ENCODE assay signal across 12 mouse cellular contexts in the genomic region with DNA sequence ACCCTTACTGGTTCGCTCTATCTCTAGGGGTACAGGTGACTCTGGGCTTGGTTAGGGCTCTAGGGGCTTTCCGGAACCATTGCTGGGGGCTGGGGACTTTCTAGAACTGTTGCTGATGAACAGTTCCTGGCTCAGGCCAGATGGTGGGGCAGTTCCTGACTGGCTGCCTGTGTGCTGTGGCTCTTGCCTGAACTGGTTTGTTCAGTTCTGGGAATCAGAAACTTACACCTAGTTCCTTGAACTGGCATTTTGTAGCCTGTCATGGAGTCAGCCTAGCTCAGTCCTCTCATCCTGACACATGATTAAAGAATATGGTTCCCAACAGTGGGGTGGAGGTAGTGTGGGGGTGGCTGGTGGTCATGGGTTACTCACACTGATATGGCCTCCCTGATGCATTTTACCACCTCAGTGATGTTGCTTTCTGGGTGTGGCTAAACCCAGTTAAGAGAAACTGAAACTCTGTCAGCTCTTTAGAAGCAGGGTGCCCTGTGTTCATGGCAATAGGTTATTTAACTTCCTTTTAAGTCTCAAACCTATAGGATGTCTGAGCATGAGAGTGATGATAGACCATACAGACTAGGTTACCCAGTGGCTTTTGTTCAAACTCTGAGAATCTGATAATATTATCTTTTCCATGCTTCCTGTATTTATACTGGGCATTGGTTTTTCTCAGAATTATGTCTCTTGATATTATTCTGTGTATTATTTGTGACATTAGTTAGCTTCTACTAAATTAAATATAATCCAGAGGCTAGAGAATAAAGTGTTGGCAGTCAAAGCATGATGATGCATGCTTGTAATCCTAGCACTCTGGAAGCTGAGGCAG. TPM values are rescaled to one million over a fixed set of nuclear protein-coding genes. Genes with fewer than 3 reads are reported as not detected.
DNase-seq lines count a peak whose midpoint lies in the region; ATAC-seq lines count a peak whose summit lies in the region.
"Had no signal": no experiment of that assay in that cellular context is flagged by ENCODE, and none has a peak within 500 bp of the region (broad histone marks: within the 10 kb centered on the region; RNA-seq: fewer than 3 reads in every experiment).

No protein-coding gene starts in this region.

- DNase-seq in embryonic facial prominence, embryonic 14.5 days (ENCODE audit: low spot score), result peak; percentile 25
- no peak for DNase-seq in embryonic facial prominence, embryonic 10.5 days (ENCODE audit: low spot score)
- DNase-seq in A20 (ENCODE audit: low read depth, low spot score) (peak; percentile 87), ZHBTc4 (ENCODE audit: low read depth, low spot score) (peak; percentile 51)
- DNase-seq in retina, postnatal 1 day, result no peak
- DNase-seq in retina, embryonic 14.5 days (ENCODE audit: low spot score), result no peak
- DNase-seq in neural tube, embryonic 10.5 days (ENCODE audit: extremely low spot score, low spot score), result no peak
- DNase-seq: layer of hippocampus, adult 9-11 months; thymus, adult 18-20 months had no signal

- H3K9ac ChIP-seq in embryonic facial prominence, embryonic 14.5 days (ENCODE audit: low read depth, low read length), result no peak overlapping the region
- H3K9ac ChIP-seq: heart, embryonic 13.5 days had no signal

- peak; percentile 60; the same call in 1 of the 2 replicates for ATAC-seq in embryonic facial prominence, embryonic 14.5 days (ENCODE audit: low read depth)
- ATAC-seq in megakaryocyte progenitor cell, adult 5-6 weeks (replicated peaks; ENCODE audit: poor library complexity), result peak; percentile 60
- ATAC-seq: hindbrain, postnatal 0 days had no signal

- H3K27ac ChIP-seq in embryonic facial prominence, embryonic 14.5 days (replicated peaks; ENCODE audit: low read depth, low read length), result no peak overlapping the region
- no peak overlapping the region for H3K27ac ChIP-seq in embryonic facial prominence, embryonic 10.5 days (replicated peaks)
- H3K27ac ChIP-seq: heart, embryonic 13.5 days; hindbrain, postnatal 0 days had no signal

- WGBS in embryonic facial prominence, embryonic 14.5 days, result 91% methylated on average over 2 of the region's 2 CpGs
- WGBS in embryonic facial prominence, embryonic 10.5 days, result 96% methylated on average over 2 of the region's 2 CpGs

- no peaks in the 10 kb centered on the region for H3K4me1 ChIP-seq in embryonic facial prominence, embryonic 14.5 days (ENCODE audit: control insufficient read depth, insufficient read depth, low read length)
- H3K4me1 ChIP-seq in embryonic facial prominence, embryonic 10.5 days, result no peaks in the 10 kb centered on the region
- H3K4me1 ChIP-seq: heart, embryonic 13.5 days had no signal

- no peak overlapping the region for H3K4me2 ChIP-seq in embryonic facial prominence, embryonic 14.5 days (ENCODE audit: low read depth, low read length)
- H3K4me2 ChIP-seq: heart, embryonic 13.5 days had no signal

- no peaks in the 10 kb centered on the region for H3K27me3 ChIP-seq in embryonic facial prominence, embryonic 14.5 days (replicated peaks; ENCODE audit: control insufficient read depth, insufficient read depth, low read length)
- H3K27me3 ChIP-seq in embryonic facial prominence, embryonic 10.5 days (replicated peaks; ENCODE audit: low read depth, poor library complexity, severe bottlenecking), result no peaks in the 10 kb centered on the region
- H3K27me3 ChIP-seq: heart, embryonic 13.5 days had no signal

- no peaks in the 10 kb centered on the region for H3K9me3 ChIP-seq in embryonic facial prominence, embryonic 14.5 days (ENCODE audit: control insufficient read depth, low read length)
- H3K9me3 ChIP-seq in embryonic facial prominence, embryonic 10.5 days, result no peaks in the 10 kb centered on the region
- H3K9me3 ChIP-seq: heart, embryonic 13.5 days had no signal

- H3K4me3 ChIP-seq in embryonic facial prominence, embryonic 14.5 days (ENCODE audit: low read depth, low read length), result no peak overlapping the region
- no peak overlapping the region for H3K4me3 ChIP-seq in embryonic facial prominence, embryonic 10.5 days
- H3K4me3 ChIP-seq: heart, embryonic 13.5 days had no signal

- H3K36me3 ChIP-seq in embryonic facial prominence, embryonic 14.5 days (ENCODE audit: control insufficient read depth, insufficient read depth, low read length), result peaks cover 70% of the 10 kb centered on the region
- H3K36me3 ChIP-seq in embryonic facial prominence, embryonic 10.5 days (replicated peaks), result peaks cover 86% of the 10 kb centered on the region

RNA-seq across cellular contexts. Expression of a gene that starts 13.5 kb away (rescaled TPM):
- polyA plus RNA-seq in embryonic facial prominence, embryonic 14.5 days (2014; fragmentation: Nextera tagmentation; extraction: Ambion mirVana), result 36.6 and 37.0 TPM in 2 replicates
- 23.3 and 26.1 TPM in 2 replicates for polyA plus RNA-seq in embryonic facial prominence, embryonic 10.5 days (2016; fragmentation: Nextera tagmentation; extraction: Ambion mirVana)
- 7.4 and 11.7 TPM in 2 replicates for total RNA-seq in megakaryocyte progenitor cell, adult 5-6 weeks (2015)
- 42.7 and 43.7 TPM in 2 replicates for total RNA-seq in megakaryocyte progenitor cell, adult 5-6 weeks (2017)

RNA-seq across cellular contexts. Expression of a gene that starts 17.4 kb away (rescaled TPM):
- polyA plus RNA-seq in embryonic facial prominence, embryonic 14.5 days (2014; fragmentation: Nextera tagmentation; extraction: Ambion mirVana), result 4.1 and 4.6 TPM in 2 replicates
- polyA plus RNA-seq in embryonic facial prominence, embryonic 10.5 days (2016; fragmentation: Nextera tagmentation; extraction: Ambion mirVana), result 2.7 and 2.8 TPM in 2 replicates
- total RNA-seq in megakaryocyte progenitor cell, adult 5-6 weeks (2015), result 1.3 TPM in 2 replicates
- total RNA-seq in megakaryocyte progenitor cell, adult 5-6 weeks (2017), result 2.0 and 2.6 TPM in 2 replicates

RNA-seq across cellular contexts. Expression of a gene that starts 33.2 kb away (rescaled TPM):
- 29.0 and 31.5 TPM in 2 replicates for polyA plus RNA-seq in embryonic facial prominence, embryonic 14.5 days (2014; fragmentation: Nextera tagmentation; extraction: Ambion mirVana)
- 57.1 and 57.3 TPM in 2 replicates for polyA plus RNA-seq in embryonic facial prominence, embryonic 10.5 days (2016; fragmentation: Nextera tagmentation; extraction: Ambion mirVana)
- total RNA-seq in megakaryocyte progenitor cell, adult 5-6 weeks (2015), result 12.5 and 19.1 TPM in 2 replicates
- 22.8 and 35.4 TPM in 2 replicates for total RNA-seq in megakaryocyte progenitor cell, adult 5-6 weeks (2017)

RNA-seq across cellular contexts. Expression of a gene that starts 39.4 kb away (rescaled TPM):
- 0.56 TPM in 1 of 2 replicates, not detected in the other for polyA plus RNA-seq in embryonic facial prominence, embryonic 14.5 days (2014; fragmentation: Nextera tagmentation; extraction: Ambion mirVana)
- 0.41 and 0.52 TPM in 2 replicates for polyA plus RNA-seq in embryonic facial prominence, embryonic 10.5 days (2016; fragmentation: Nextera tagmentation; extraction: Ambion mirVana)
- not detected in 2 replicates for total RNA-seq in megakaryocyte progenitor cell, adult 5-6 weeks (2015)
- total RNA-seq in megakaryocyte progenitor cell, adult 5-6 weeks (2017), result 1.9 TPM in 1 of 2 replicates, not detected in the other
- polyA plus RNA-seq: hindbrain, postnatal 0 days had no signal

RNA-seq across cellular contexts. Expression of a gene that starts 43.2 kb away (rescaled TPM):
- 8.6 and 12.5 TPM in 2 replicates for polyA plus RNA-seq in embryonic facial prominence, embryonic 14.5 days (2014; fragmentation: Nextera tagmentation; extraction: Ambion mirVana)
- polyA plus RNA-seq in embryonic facial prominence, embryonic 10.5 days (2016; fragmentation: Nextera tagmentation; extraction: Ambion mirVana), result 4.6 and 6.5 TPM in 2 replicates
- 0.35 and 0.61 TPM in 2 replicates for total RNA-seq in megakaryocyte progenitor cell, adult 5-6 weeks (2015)
- not detected in 2 replicates for total RNA-seq in megakaryocyte progenitor cell, adult 5-6 weeks (2017)

Comparison
In these comparisons a context has a peak if more than half of its experiments do, and no peak if none do; other contexts are left out.
1. DNase-seq: peak in embryonic facial prominence, embryonic 14.5 days (single experiment), A20 (single experiment) and ZHBTc4 (single experiment); none in embryonic facial prominence, embryonic 10.5 days (single experiment), retina, postnatal 1 day (single experiment), retina, embryonic 14.5 days (single experiment) and neural tube, embryonic 10.5 days (single experiment).